In the genomic region with DNA sequence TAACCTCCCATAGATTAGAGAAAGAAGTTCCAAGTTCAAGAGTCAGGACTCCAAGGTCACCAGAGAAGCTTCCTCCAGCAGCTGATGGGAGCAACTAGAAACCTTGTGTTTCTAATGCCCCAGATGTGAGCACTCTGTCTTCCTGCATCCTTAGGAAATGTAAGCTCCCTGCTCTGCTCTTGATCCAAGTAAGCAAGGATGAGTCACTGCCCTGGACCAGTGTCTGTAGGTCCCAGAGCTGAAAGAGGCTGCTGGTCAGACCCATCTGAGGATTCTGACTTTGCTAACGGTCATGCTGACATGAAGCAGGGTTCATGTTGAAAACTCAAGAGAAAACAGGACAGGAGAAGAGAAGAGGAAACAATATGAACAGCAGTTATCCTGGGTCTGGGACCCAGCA, we compare ENCODE assay signal across 21 mouse cellular contexts.
DNase-seq lines count a peak whose midpoint lies in the region; TF ChIP-seq lines count a peak whose summit lies in the region.
"Had no signal": no experiment of that assay in that cellular context is flagged by ENCODE, and none has a peak within 500 bp of the region (broad histone marks: within the 10 kb centered on the region; RNA-seq: fewer than 3 reads in every experiment).

No protein-coding gene starts in this region.

- H3K27ac ChIP-seq in gastrocnemius, adult 2 months = peak overlapping the region; percentile 24
- H3K27ac ChIP-seq in heart, embryonic 10.5 days = no peak overlapping the region
- H3K27ac ChIP-seq: embryonic facial prominence, embryonic 10.5 days; embryonic facial prominence, embryonic 12.5 days; forebrain, embryonic 13.5 days; forebrain, embryonic 15.5 days had no signal

- H3K4me3 ChIP-seq in gastrocnemius, adult 2 months = no peak overlapping the region
- no peak overlapping the region for H3K4me3 ChIP-seq in heart, embryonic 10.5 days
- H3K4me3 ChIP-seq: embryonic facial prominence, embryonic 10.5 days; embryonic facial prominence, embryonic 12.5 days; forebrain, embryonic 13.5 days; forebrain, embryonic 15.5 days had no signal

- TF ChIP-seq CTCF in gastrocnemius, adult 2 months (IDR thresholded peaks at IDR 0.05) = no peak

- H3K4me1 ChIP-seq in heart, embryonic 10.5 days = peaks cover 14% of the 10 kb centered on the region; the same call in 1 of the 2 replicates
- H3K4me1 ChIP-seq: forebrain, embryonic 13.5 days; forebrain, embryonic 15.5 days had no signal

- DNase-seq in gastrocnemius, adult 2 months = peak; percentile 53
- DNase-seq in gastrocnemius, postnatal 4 days (ENCODE audit: low spot score in 2 of 2) = no peak
- DNase-seq in heart, embryonic 10.5 days (ENCODE audit: low spot score) = peak; percentile 41
- no peak for DNase-seq in heart, adult 8-10 months (ENCODE audit: low spot score)
- DNase-seq in NIH3T3 (ENCODE audit: low read depth) = peak; percentile 34
- DNase-seq in lung, postnatal 25 days (ENCODE audit: low spot score) = no peak
- DNase-seq: adrenal gland, adult 2 months; adrenal gland, postnatal 14 days; adrenal gland, postnatal 36 days; B cell, adult 2 months; cerebellum, adult 11-12 months; cerebellum, adult 2 months; cerebellum, adult 9-10 months; cerebellum, postnatal 10 days; cerebellum, postnatal 25 days; forebrain, postnatal 0 days had no signal

- no peaks in the 10 kb centered on the region for H3K36me3 ChIP-seq in heart, embryonic 10.5 days
- H3K36me3 ChIP-seq: forebrain, embryonic 15.5 days; G1E had no signal

- H3K27me3 ChIP-seq in heart, embryonic 10.5 days (ENCODE audit: insufficient read depth, poor library complexity, severe bottlenecking) = no peaks in the 10 kb centered on the region
- H3K27me3 ChIP-seq: embryonic facial prominence, embryonic 12.5 days; forebrain, embryonic 13.5 days; forebrain, embryonic 15.5 days had no signal

- intact Hi-C loops in gastrocnemius, adult 2 months (cut with DNase I) = no loop called here

- WGBS in heart, embryonic 10.5 days = 69% methylated on average over 1 of the region's 1 CpGs

- no peaks in the 10 kb centered on the region for H3K9me3 ChIP-seq in heart, embryonic 10.5 days
- H3K9me3 ChIP-seq: embryonic facial prominence, embryonic 10.5 days; embryonic facial prominence, embryonic 12.5 days; forebrain, embryonic 13.5 days; forebrain, embryonic 15.5 days had no signal

Comparison
In these comparisons a context has a peak if more than half of its experiments do, and no peak if none do; other contexts are left out.
1. DNase-seq: peak in gastrocnemius, adult 2 months (single experiment), heart, embryonic 10.5 days (single experiment) and NIH3T3 (single experiment); none in gastrocnemius, postnatal 4 days (0 of 2), heart, adult 8-10 months (single experiment) and lung, postnatal 25 days (single experiment).